Mouse (Mus musculus) forebrain, embryonic 13.5 days (tissue): ENCODE measurements at regions not wholly inside any gene's neighbourhood (a gene's known extent, or its start where the extent isn't known, plus 50 kb on each side); places are given as distances from the start of the nearest gene placed in this dataset.
A peak's percentile ranks its signal among the peaks of the same experiment; 100 is the strongest.

Experiments
- ATAC-seq: fragments of 200-750 bp; cut with Nextera tagmentation; 2 replicates; pipeline ENCODE4 v1.8.0; 2017
- H3K27ac ChIP-seq: fragments of 300-500 bp; sonication (generic); 2 replicates; pipeline ENCODE4 v1.5.1; 2015; ENCODE audit warnings: inconsistent platforms, mild to moderate bottlenecking, moderate library complexity
- H3K27me3 ChIP-seq: fragments of 300-500 bp; sonication (generic); 2 replicates; pipeline ENCODE4 v1.6.1; 2015; ENCODE audit warnings: mild to moderate bottlenecking, inconsistent platforms
- H3K36me3 ChIP-seq: fragments of 300-500 bp; sonication (generic); 2 replicates; pipeline ENCODE4 v1.6.1; 2015; ENCODE audit warnings: mild to moderate bottlenecking, inconsistent platforms; ENCODE audit not compliant: poor library complexity, severe bottlenecking
- H3K4me1 ChIP-seq: fragments of 300-500 bp; sonication (generic); 2 replicates; pipeline ENCODE4 v1.6.1; 2015; ENCODE audit warnings: inconsistent platforms
- H3K4me2 ChIP-seq: fragments of 300-500 bp; sonication (generic); 2 replicates; pipeline ENCODE4 v1.6.1; 2015; ENCODE audit warnings: inconsistent platforms, mild to moderate bottlenecking, moderate library complexity
- H3K4me3 ChIP-seq: fragments of 300-500 bp; sonication (generic); 2 replicates; pipeline ENCODE4 v1.5.1; 2015; ENCODE audit warnings: mild to moderate bottlenecking, inconsistent platforms
- H3K9ac ChIP-seq: fragments of 300-500 bp; sonication (generic); 2 replicates; pipeline ENCODE4 v1.6.1; 2015; ENCODE audit warnings: mild to moderate bottlenecking, inconsistent platforms
- H3K9me3 ChIP-seq: fragments of 300-500 bp; sonication (generic); replicated peaks from 2 replicates; pipeline ENCODE4 v1.6.1; 2016; ENCODE audit warnings: inconsistent platforms
- WGBS: fragments of 180-500 bp; shearing (Covaris S2); methylation state at CpG from one replicate; pipeline ENCODE4 v1.1.7; 2015; 5-methylcytosine and 5-hydroxymethylcytosine counted together

DNA sequence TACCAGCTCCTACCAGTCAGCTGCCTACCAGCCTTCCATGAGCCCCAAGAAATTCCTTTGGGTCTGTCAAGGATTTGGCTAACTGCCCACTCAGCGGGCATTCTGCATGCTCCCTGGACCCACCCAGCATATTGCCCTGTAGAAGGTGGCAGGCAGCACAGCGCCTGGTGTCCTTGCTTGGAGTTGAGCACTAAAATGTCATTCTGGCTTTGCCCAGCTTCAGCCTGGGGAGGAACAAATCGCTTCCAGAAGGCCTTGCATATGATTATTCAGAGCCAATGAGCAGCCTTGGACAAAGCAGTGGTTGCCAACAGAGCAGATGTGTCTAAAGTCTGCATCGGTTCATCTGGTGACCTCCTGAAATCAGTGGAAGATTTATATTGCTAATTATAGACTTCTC, 103.8 kb downstream of the Olig3 start:
- H3K9ac ChIP-seq: no peak overlapping the region

GRCm38 (mm10) chr10:19463800-19464199, 107.5 kb downstream of the Olig3 start:
- 74% methylated on average over 3 of the region's 3 CpGs for WGBS

More for the DNA sequence above, 103.8 kb downstream of the Olig3 start:
- peak; percentile 83 for ATAC-seq
- H3K27ac ChIP-seq: no peak overlapping the region
- no peak overlapping the region for H3K4me3 ChIP-seq
- H3K27me3 ChIP-seq: no peaks in the 10 kb centered on the region
- H3K4me2 ChIP-seq: no peak overlapping the region
- no peaks in the 10 kb centered on the region for H3K9me3 ChIP-seq
- 63% methylated on average over 4 of the region's 4 CpGs for WGBS
- H3K4me1 ChIP-seq: peaks cover 17% of the 10 kb centered on the region
- no peaks in the 10 kb centered on the region for H3K36me3 ChIP-seq

GRCm38 (mm10) chr10:19464504-19464903, 108.2 kb downstream of the Olig3 start:
- H3K27me3 ChIP-seq: no peaks in the 10 kb centered on the region
- ATAC-seq: no peak
- H3K27ac ChIP-seq: no peak overlapping the region
- no peak overlapping the region for H3K4me2 ChIP-seq
- H3K9me3 ChIP-seq: no peaks in the 10 kb centered on the region
- no peak overlapping the region for H3K9ac ChIP-seq
- H3K36me3 ChIP-seq: no peaks in the 10 kb centered on the region
- WGBS: 21% methylated on average over 5 of the region's 5 CpGs
- peaks cover 12% of the 10 kb centered on the region for H3K4me1 ChIP-seq
- H3K4me3 ChIP-seq: no peak overlapping the region

More at GRCm38 (mm10) chr10:19463800-19464199, 107.5 kb downstream of the Olig3 start:
- H3K9ac ChIP-seq: no peak overlapping the region
- peaks cover 17% of the 10 kb centered on the region for H3K4me1 ChIP-seq
- ATAC-seq: no peak
- no peak overlapping the region for H3K4me3 ChIP-seq
- H3K27me3 ChIP-seq: no peaks in the 10 kb centered on the region
- no peaks in the 10 kb centered on the region for H3K9me3 ChIP-seq
- H3K4me2 ChIP-seq: no peak overlapping the region
- H3K27ac ChIP-seq: no peak overlapping the region
- H3K36me3 ChIP-seq: no peaks in the 10 kb centered on the region

- peak; percentile 91 for ATAC-seq
These were observed 115.2 kb downstream of the Olig3 start for GRCm38 (mm10) chr10:19471349-19472040.

DNA sequence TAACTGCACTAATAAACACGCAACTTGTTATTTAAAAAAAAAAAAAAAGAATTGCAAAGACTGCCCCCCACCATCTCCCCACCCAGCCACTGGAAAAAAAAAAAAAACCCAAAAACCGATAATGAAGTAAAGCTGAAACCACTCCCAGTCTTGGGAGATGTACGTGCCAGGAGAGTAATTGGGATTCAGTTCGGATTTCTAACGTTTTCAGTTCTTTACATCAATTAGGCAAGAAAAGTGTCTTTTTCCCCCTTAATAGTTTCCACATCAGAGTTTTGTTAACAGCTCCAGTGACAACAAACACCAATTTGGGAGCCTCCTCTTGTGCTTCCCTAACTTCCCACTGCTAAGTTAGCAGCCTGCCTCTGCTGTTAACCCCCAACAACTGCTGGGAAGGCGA, 115.7 kb downstream of the Olig3 start:
- Histone ChIP-seq H3K27ac (no peak overlapping the region), H3K9me3 (no peaks in the 10 kb centered on the region), H3K4me1 (peaks cover 10% of the 10 kb centered on the region), H3K4me2 (no peak overlapping the region), H3K36me3 (no peaks in the 10 kb centered on the region), H3K9ac (no peak overlapping the region), H3K27me3 (no peaks in the 10 kb centered on the region), H3K4me3 (no peak overlapping the region)
- ATAC-seq: peak; percentile 50
- WGBS: 30% methylated on average over 6 of the region's 6 CpGs

More at GRCm38 (mm10) chr10:19471349-19472040, 115.2 kb downstream of the Olig3 start:
- H3K4me3 ChIP-seq: no peak overlapping the region
- 53% methylated on average over 9 of the region's 9 CpGs for WGBS
- no peak overlapping the region for H3K4me2 ChIP-seq
- H3K4me1 ChIP-seq: peaks cover 10% of the 10 kb centered on the region
- H3K27ac ChIP-seq: no peak overlapping the region
- no peaks in the 10 kb centered on the region for H3K9me3 ChIP-seq
- no peaks in the 10 kb centered on the region for H3K36me3 ChIP-seq
- H3K27me3 ChIP-seq: no peaks in the 10 kb centered on the region
- no peak overlapping the region for H3K9ac ChIP-seq

GRCm38 (mm10) chr10:19472949-19473535, 116.7 kb downstream of the Olig3 start:
- WGBS: 74% methylated on average over 3 of the region's 3 CpGs
- H3K27me3 ChIP-seq: no peaks in the 10 kb centered on the region
- ATAC-seq: no peak

GRCm38 (mm10) chr10:19485537-19486135, 106.1 kb upstream of the Ifngr1 start:
- WGBS: 57% methylated on average over 15 of the region's 15 CpGs
- Histone ChIP-seq H3K27ac (no peak overlapping the region), H3K4me1 (no peaks in the 10 kb centered on the region; the same call in 1 of the 2 replicates), H3K4me3 (no peak overlapping the region), H3K27me3 (0 out of 2 replicates have a peak, but pooled peaks cover 2% of the 10 kb centered on the region), H3K9me3 (no peaks in the 10 kb centered on the region), H3K4me2 (no peak overlapping the region), H3K36me3 (no peaks in the 10 kb centered on the region), H3K9ac (no peak overlapping the region)
- ATAC-seq: no peak

More at GRCm38 (mm10) chr10:19472949-19473535, 116.7 kb downstream of the Olig3 start:
- Histone ChIP-seq H3K4me1 (peaks cover 10% of the 10 kb centered on the region), H3K36me3 (no peaks in the 10 kb centered on the region), H3K27ac (no peak overlapping the region), H3K9me3 (no peaks in the 10 kb centered on the region), H3K9ac (no peak overlapping the region), H3K4me2 (no peak overlapping the region), H3K4me3 (no peak overlapping the region)

DNA sequence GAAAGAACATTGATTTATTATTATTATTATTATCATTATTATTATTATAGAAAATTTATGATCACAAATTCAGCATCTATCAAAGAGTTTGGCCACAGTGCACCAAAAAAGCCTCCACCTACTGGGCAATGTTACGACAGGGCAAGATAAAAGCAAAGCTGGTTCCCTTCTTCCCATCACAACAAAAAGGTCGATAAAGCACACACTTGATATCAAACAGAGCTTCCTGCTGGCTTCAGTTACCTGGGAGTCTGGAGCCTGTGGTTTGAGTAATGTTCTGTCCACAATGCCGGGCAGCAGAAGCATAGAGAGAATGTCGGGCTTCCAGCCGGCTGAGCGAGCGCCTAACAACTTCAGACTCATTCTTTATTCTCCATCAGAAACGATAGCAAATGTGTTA, 101.2 kb upstream of the Ifngr1 start:
- Histone ChIP-seq H3K27me3 (peaks cover 2% of the 10 kb centered on the region; the same call in 1 of the 2 replicates), H3K4me3 (no peak overlapping the region), H3K9ac (no peak overlapping the region), H3K9me3 (no peaks in the 10 kb centered on the region), H3K36me3 (no peaks in the 10 kb centered on the region), H3K4me1 (no peaks in the 10 kb centered on the region; the same call in 1 of the 2 replicates), H3K27ac (no peak overlapping the region), H3K4me2 (no peak overlapping the region)
- WGBS: 51% methylated on average over 8 of the region's 8 CpGs
- no peak for ATAC-seq

GRCm38 (mm10) chr10:19491513-19492380, 100.0 kb upstream of the Ifngr1 start:
- H3K36me3 ChIP-seq: no peaks in the 10 kb centered on the region
- no peak; the same call in 1 of the 2 replicates for ATAC-seq
- WGBS: 66% methylated on average over 21 of the region's 21 CpGs

GRCm38 (mm10) chr10:19494461-19495105, 97.2 kb upstream of the Ifngr1 start:
- no peak overlapping the region for H3K27ac ChIP-seq
- H3K27me3 ChIP-seq: no peaks in the 10 kb centered on the region; the same call in 1 of the 2 replicates
- no peak overlapping the region for H3K4me3 ChIP-seq
- no peak for ATAC-seq
- H3K9me3 ChIP-seq: no peaks in the 10 kb centered on the region
- H3K4me1 ChIP-seq: no peaks in the 10 kb centered on the region
- no peaks in the 10 kb centered on the region for H3K36me3 ChIP-seq
- H3K9ac ChIP-seq: no peak overlapping the region
- 41% methylated on average over 9 of the region's 9 CpGs for WGBS
- no peak overlapping the region for H3K4me2 ChIP-seq

More at GRCm38 (mm10) chr10:19491513-19492380, 100.0 kb upstream of the Ifngr1 start:
- H3K4me3 ChIP-seq: no peak overlapping the region
- H3K4me2 ChIP-seq: no peak overlapping the region
- H3K9ac ChIP-seq: no peak overlapping the region
- no peaks in the 10 kb centered on the region for H3K9me3 ChIP-seq
- H3K27ac ChIP-seq: no peak overlapping the region
- no peaks in the 10 kb centered on the region for H3K4me1 ChIP-seq
- H3K27me3 ChIP-seq: peaks cover 2% of the 10 kb centered on the region; the same call in 1 of the 2 replicates

DNA sequence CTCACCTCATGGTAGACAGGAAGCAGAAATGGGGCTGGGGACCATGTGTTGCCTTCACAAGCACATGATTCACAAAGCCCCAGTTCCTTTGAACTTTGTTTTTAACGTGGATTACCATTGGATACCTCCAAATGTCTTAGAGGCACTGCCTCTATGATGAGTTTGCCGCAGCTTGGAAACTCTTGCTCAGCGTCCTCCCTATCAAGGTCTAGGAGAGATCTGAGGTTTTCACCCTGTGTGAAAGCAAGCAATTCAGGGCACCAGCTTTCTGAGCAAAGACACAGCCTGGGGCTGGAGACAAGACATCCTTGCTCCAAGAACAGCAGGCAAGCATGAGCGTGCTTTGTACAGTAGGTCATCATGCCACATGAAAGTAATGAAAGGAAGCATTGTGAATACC, 93.6 kb upstream of the Ifngr1 start:
- no peak overlapping the region for H3K4me2 ChIP-seq
- 83% methylated on average over 4 of the region's 4 CpGs for WGBS
- no peaks in the 10 kb centered on the region for H3K9me3 ChIP-seq
- no peaks in the 10 kb centered on the region for H3K36me3 ChIP-seq
- no peak overlapping the region for H3K9ac ChIP-seq
- H3K4me1 ChIP-seq: no peaks in the 10 kb centered on the region
- H3K27me3 ChIP-seq: no peaks in the 10 kb centered on the region; the same call in 1 of the 2 replicates
- no peak for ATAC-seq
- no peak overlapping the region for H3K4me3 ChIP-seq
- no peak overlapping the region for H3K27ac ChIP-seq
